Mouse (Mus musculus) large intestine, adult 2 months (tissue): Measurements from ENCODE around the gene Plau. TPM values are rescaled to one million over a fixed set of nuclear protein-coding genes. Genes with fewer than 3 reads are reported as not detected.

Experiments
- DNase-seq: peaks from one replicate; pipeline ENCODE4 v3.0.0-alpha.2; 2012; ENCODE audit warnings: low read depth, low spot score
- WGBS: fragments of 180-500 bp; shearing (Covaris S2); methylation state at CpG from one replicate; pipeline ENCODE4 v1.1.7; 2018; 5-methylcytosine and 5-hydroxymethylcytosine counted together
- polyA plus RNA-seq: library from polyadenylated mRNA; depleted of rRNA; stranded (reverse); fragments of >200 nt; gene quantifications from 2 replicates; pipeline ENCODE4 v1.2.3, GENCODE M21; 2012

Gene Plau
- polyA plus RNA-seq, 1 experiment = 4.1 TPM

DNA sequence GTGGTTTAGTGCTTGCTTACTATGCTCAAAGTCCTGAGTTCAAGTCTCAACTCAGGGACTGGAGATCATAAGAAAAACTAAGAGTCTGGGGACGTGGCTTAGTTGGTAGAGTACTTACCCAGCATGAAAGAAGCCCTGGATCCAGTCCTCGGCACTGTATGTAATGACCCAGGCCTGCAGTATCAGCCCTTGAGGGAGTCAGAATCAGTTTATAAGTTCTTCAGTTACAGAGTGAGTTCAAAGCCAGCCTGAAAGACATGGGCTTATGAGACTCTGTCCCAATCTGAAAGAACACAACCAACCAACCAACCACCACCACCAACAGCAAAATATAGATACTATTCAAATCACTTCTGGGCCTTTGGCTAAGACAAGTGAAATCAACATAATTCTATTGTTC lies 5.1 kb downstream of the Plau start:
- WGBS = 77% methylated on average over 2 of the region's 2 CpGs

DNA sequence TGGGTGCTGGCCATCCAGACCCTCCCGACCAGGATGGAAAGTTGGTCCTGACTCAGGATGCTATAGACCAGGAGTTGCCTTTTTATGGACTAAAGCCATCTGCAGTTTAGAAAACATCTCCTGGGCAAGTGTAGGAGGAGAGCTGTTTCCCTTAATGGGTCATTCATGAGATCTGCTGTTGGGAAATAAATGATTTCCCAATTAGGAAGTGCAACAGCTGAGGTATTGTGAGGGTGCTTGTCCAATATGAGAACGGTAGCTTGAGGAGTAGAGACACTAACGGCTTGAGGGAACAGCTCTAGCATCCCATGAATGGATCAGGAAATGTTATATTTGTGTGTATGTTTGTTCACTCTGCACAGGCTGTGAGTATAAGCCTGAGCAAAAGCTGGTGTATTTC lies 6.2 kb downstream of the Plau start:
- no peak for DNase-seq
- 70% methylated on average over 3 of the region's 3 CpGs for WGBS

More for the DNA sequence above, 5.1 kb downstream of the Plau start:
- DNase-seq = no peak

- no peak for DNase-seq
- 88% methylated on average over 6 of the region's 6 CpGs for WGBS
Measured at GRCm38 (mm10) chr14:20844126-20844525, 7.7 kb downstream of the Plau start.

- WGBS = 86% methylated on average over 10 of the region's 10 CpGs
- DNase-seq = no peak
Measured at GRCm38 (mm10) chr14:20844671-20845576, 8.5 kb downstream of the Plau start.

- 59% methylated on average over 9 of the region's 9 CpGs for WGBS
Measured at GRCm38 (mm10) chr14:20845577-20846088, 9.2 kb downstream of the Plau start.

DNA sequence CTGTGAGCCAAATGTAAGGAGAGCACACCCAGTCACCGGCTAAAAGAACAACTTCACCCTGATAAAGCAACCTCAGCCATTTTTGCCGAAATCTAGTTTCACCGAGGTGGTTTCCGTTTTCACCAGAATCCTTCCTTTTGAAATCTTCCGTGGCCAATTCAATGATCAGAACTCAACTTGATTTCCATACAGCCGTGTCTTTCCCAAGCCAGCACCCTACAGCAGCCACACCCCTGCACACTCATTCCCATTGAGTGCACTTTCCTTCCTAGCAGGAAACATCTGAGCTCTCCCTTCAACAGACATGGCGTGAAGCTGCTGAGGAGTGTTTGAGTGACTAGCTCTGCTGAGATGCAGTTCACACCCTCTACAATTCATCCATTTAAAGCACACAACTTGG lies 9.8 kb downstream of the Plau start:
- WGBS = 62% methylated on average over 7 of the region's 7 CpGs
- DNase-seq = no peak

More at GRCm38 (mm10) chr14:20845577-20846088, 9.2 kb downstream of the Plau start:
- DNase-seq = no peak

GRCm38 (mm10) chr14:20847637-20848129 lies 11.2 kb downstream of the Plau start:
- 79% methylated on average over 3 of the region's 3 CpGs for WGBS
- no peak for DNase-seq

GRCm38 (mm10) chr14:20849753-20850152 lies 13.3 kb downstream of the Plau start:
- WGBS = 66% methylated on average over 4 of the region's 4 CpGs
- DNase-seq = no peak

DNA sequence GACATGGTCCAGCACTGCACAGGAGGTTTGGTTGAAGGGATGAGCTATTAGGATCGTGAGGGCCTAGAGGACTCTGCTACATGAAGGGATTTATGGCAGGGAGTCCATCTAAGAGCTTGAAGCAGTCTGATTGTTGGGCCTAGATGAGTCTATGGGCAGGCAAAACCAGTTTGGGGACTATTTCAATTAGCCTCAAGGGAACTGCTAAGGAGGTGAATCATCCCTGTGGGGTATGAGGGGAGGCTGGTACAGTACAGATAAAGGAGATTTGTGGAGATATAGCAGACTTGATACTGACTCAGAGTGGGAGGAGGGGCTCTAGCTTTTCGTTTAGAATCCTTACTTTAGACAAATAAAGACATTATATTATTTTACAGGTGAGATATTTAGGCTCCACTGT lies 14.0 kb downstream of the Plau start:
- no peak for DNase-seq
- 32% methylated on average over 2 of the region's 2 CpGs for WGBS

DNA sequence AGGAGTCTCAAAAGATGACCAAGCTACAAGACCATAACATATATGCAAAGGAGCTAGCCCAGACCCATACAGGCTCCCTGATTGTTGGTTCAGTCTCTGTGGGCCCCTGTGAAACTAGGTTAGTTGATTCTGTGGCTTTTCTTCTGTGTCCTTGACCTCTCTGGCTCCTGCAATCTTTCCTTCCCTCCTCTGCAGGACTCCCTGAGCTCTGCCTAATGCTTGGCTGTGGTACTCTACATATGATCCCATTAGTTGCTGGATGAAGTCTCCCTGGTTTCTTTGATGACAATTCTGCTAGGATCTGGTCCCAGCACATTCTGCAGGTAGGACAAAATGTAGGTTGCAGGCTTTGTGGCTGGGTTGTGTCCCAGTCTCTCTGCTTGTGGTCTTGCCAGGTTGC lies 15.3 kb downstream of the Plau start:
- DNase-seq = no peak

- DNase-seq = no peak
- WGBS = 67% methylated on average over 2 of the region's 2 CpGs
Measured at GRCm38 (mm10) chr14:20861152-20861551, 24.7 kb downstream of the Plau start.

- no peak for DNase-seq
- 44% methylated on average over 5 of the region's 5 CpGs for WGBS
Measured at GRCm38 (mm10) chr14:20861559-20861958, 25.1 kb downstream of the Plau start.

- DNase-seq = no peak
- WGBS = 77% methylated on average over 6 of the region's 6 CpGs
Measured at GRCm38 (mm10) chr14:20863306-20864065, 27.0 kb downstream of the Plau start.

DNA sequence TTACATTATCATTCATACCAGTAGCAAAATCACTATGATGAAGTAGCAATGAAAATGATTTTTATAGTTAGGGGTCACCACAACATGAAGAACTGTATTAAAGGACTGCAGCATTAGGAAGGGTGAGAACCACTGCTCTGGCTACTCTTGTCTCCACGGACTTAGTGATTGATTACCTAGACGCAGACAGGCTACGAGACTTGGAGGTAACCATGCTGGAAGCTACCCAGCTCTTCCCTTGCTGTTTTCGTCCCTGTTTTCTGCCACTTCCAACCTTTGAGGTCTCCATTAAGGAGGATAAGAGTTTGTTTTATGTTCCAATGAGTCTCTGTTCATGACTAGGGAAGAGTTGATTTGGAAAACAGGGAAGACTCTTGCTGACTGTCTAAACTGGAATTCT lies 27.7 kb downstream of the Plau start:
- 66% methylated on average over 4 of the region's 4 CpGs for WGBS
- DNase-seq = no peak

DNA sequence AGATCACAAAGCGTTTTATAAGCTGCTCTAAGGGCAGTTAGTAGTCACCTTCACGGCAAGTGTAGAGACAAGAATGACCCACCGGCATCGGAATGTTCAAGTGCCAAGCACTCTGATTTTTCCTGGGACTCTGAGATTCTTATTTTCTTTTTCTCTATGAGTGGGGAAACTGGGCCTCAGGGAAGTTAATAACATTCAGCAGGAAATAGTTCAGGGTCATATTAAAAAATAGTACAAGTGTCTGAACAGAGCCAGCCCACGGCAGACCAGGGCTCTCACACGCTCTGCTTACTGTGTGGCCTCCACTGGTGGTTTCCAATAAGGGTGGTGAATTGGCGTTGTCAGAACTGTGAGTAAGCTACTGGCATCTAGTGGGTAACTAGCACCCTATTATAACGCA lies 29.1 kb downstream of the Plau start:
- 82% methylated on average over 8 of the region's 8 CpGs for WGBS
- no peak for DNase-seq

- no peak for DNase-seq
- WGBS = 95% methylated on average over 7 of the region's 7 CpGs
Measured at GRCm38 (mm10) chr14:20866365-20866764, 29.9 kb downstream of the Plau start.

- WGBS = 54% methylated on average over 3 of the region's 3 CpGs
- no peak for DNase-seq
Measured at GRCm38 (mm10) chr14:20870110-20870509, 33.6 kb downstream of the Plau start.

- DNase-seq = no peak
- WGBS = 65% methylated on average over 1 of the region's 1 CpGs
Measured at GRCm38 (mm10) chr14:20871495-20871894, 35.0 kb downstream of the Plau start.

DNA sequence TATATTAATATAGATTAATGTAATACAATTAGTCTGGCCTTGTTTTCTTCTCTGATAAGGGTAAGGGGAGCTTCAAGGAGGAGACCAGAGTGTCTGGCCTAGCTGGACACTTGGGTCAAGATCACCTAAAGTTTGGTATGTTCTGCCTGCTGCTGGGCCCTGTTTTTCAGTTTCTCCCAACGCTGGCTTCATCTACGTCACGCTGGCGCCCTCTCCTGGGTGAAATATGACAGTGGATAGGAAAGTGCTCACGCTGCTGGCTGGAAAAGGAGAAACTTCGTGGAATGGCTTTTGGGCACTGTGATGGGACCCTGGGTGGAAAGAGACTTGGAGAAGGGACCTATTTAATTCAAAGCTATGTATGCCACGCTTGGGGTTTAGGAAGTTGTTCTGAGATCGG lies 36.8 kb downstream of the Plau start:
- DNase-seq = peak; percentile 45
- under 1% methylated on average over 8 of the region's 8 CpGs for WGBS

DNA sequence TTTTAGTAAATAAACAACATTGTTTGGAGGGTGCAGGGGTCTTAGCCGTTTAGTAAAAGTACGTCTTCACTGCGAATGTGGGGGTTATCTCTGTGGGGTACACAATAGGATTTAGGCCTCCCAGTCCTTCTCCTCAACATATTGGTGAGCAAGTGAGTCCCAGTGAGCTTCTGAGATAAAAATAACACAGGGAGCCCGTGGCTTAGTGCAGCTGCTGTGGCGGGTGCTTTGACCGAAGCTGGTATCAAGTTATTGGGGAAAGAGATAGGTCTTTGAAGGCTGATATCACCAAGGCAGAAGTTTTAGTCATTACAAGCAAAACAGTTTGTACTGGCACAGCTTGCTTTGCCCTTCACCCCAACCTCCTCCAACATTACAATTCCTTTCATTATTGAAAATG lies 37.5 kb downstream of the Plau start:
- 25% methylated on average over 6 of the region's 6 CpGs for WGBS
- no peak for DNase-seq
